Mouse (Mus musculus) forebrain, embryonic 10.5 days (tissue): ENCODE measurements around the gene Gm156. TPM values are rescaled to one million over a fixed set of nuclear protein-coding genes. Genes with fewer than 3 reads are reported as not detected.

Experiments
- polyA plus RNA-seq: library from polyadenylated mRNA; unstranded; fragments of >200 nt; fragmentation: Nextera tagmentation; extraction: Ambion mirVana; gene quantifications from 2 replicates; pipeline ENCODE4 v1.2.1, GENCODE M21; 2016

Gene Gm156
- polyA plus RNA-seq, 1 experiment from 2014 or later, result not detected

Other genes with a start within 250 kb of the Gm156 start
- not detected in 2 replicates for gene Klre1, start 206.4 kb downstream of the Gm156 start, polyA plus RNA-seq
- not detected in 2 replicates for gene Klrd1, start 192.5 kb downstream of the Gm156 start, polyA plus RNA-seq
- 0.07 and 0.17 TPM in 2 replicates for gene Klrk1, start 160.4 kb downstream of the Gm156 start, polyA plus RNA-seq
- gene Klrc3, start 140.9 kb downstream of the Gm156 start, polyA plus RNA-seq, result not detected in 2 replicates
- gene Klrc2, start 123.6 kb downstream of the Gm156 start, polyA plus RNA-seq, result not detected in 2 replicates
- gene Klrc1, start 105.3 kb downstream of the Gm156 start, polyA plus RNA-seq, result not detected in 2 replicates
- gene Klri1, start 67.1 kb downstream of the Gm156 start, polyA plus RNA-seq, result not detected in 2 replicates
- gene Klri2, start 43.8 kb downstream of the Gm156 start, polyA plus RNA-seq, result not detected in 2 replicates
- not detected in 2 replicates for gene Gm17631, start 78.4 kb upstream of the Gm156 start, polyA plus RNA-seq
- not detected in 2 replicates for gene Klra17, start 92.4 kb upstream of the Gm156 start, polyA plus RNA-seq
- not detected in 2 replicates for gene Klra5, start 133.4 kb upstream of the Gm156 start, polyA plus RNA-seq
- not detected in 2 replicates for gene Klra6, start 242.7 kb upstream of the Gm156 start, polyA plus RNA-seq